Mouse (Mus musculus) gonadal fat pad, adult 2 months (tissue): ENCODE measurements at regions not wholly inside any gene's neighbourhood (a gene's known extent, or its start where the extent isn't known, plus 50 kb on each side); places are given as distances from the start of the nearest gene placed in this dataset.
"Not testable (repeated sequence)": the region's sequence is repeated elsewhere in the genome, so short reads cannot be mapped to it uniquely, and the experiment has no call there.

Experiments
- DNase-seq: peaks from one replicate; pipeline ENCODE4 v3.0.0-alpha.2; 2012; ENCODE audit warnings: low read depth

- DNase-seq = no peak
These were observed 68.1 kb upstream of the Adamts18 start for GRCm38 (mm10) chr8:113916649-113917048.

GRCm38 (mm10) chr8:113917197-113917596, 68.7 kb upstream of the Adamts18 start:
- no peak for DNase-seq

GRCm38 (mm10) chr8:113920306-113920705, 71.8 kb upstream of the Adamts18 start:
- no peak for DNase-seq

- DNase-seq = no peak
These were observed 74.8 kb upstream of the Adamts18 start for GRCm38 (mm10) chr8:113923381-113923780.

- no peak for DNase-seq
These were observed 105.2 kb upstream of the Adamts18 start for GRCm38 (mm10) chr8:113953721-113954120.

GRCm38 (mm10) chr8:113956439-113957043, 108.0 kb upstream of the Adamts18 start:
- DNase-seq = no peak

GRCm38 (mm10) chr8:113957821-113958220, 109.3 kb upstream of the Adamts18 start:
- DNase-seq = no peak

- no peak for DNase-seq
These were observed 127.3 kb upstream of the Adamts18 start for GRCm38 (mm10) chr8:113975810-113976209.

GRCm38 (mm10) chr8:113976626-113977025, 128.1 kb upstream of the Adamts18 start:
- no peak for DNase-seq

- no peak for DNase-seq
These were observed 128.5 kb upstream of the Adamts18 start for GRCm38 (mm10) chr8:113977072-113977471.

- DNase-seq = no peak
These were observed 130.4 kb upstream of the Adamts18 start for GRCm38 (mm10) chr8:113978946-113979345.

- no peak for DNase-seq
These were observed 131.3 kb upstream of the Adamts18 start for GRCm38 (mm10) chr8:113979837-113980236.

GRCm38 (mm10) chr8:113981339-113981738, 132.8 kb upstream of the Adamts18 start:
- no peak for DNase-seq

- DNase-seq = no peak
These were observed 136.3 kb upstream of the Adamts18 start for GRCm38 (mm10) chr8:113984845-113985244.

- DNase-seq = no peak
These were observed 136.9 kb upstream of the Adamts18 start for GRCm38 (mm10) chr8:113985471-113985870.

- DNase-seq = no peak
These were observed 137.4 kb upstream of the Adamts18 start for GRCm38 (mm10) chr8:113985948-113986347.

- no peak for DNase-seq
These were observed 142.2 kb upstream of the Adamts18 start for GRCm38 (mm10) chr8:113990718-113991117.

- no peak for DNase-seq
These were observed 134.5 kb upstream of the Nudt7 start for GRCm38 (mm10) chr8:113998881-113999280.

GRCm38 (mm10) chr8:114001674-114002073, 131.7 kb upstream of the Nudt7 start:
- DNase-seq = no peak

- peak; percentile 62 for DNase-seq
These were observed 128.9 kb upstream of the Nudt7 start for GRCm38 (mm10) chr8:114004436-114004835.

- no peak for DNase-seq
These were observed 126.8 kb upstream of the Nudt7 start for GRCm38 (mm10) chr8:114006587-114006986.

GRCm38 (mm10) chr8:114007103-114007502, 126.3 kb upstream of the Nudt7 start:
- no peak for DNase-seq

GRCm38 (mm10) chr8:114018364-114018763, 115.0 kb upstream of the Nudt7 start:
- DNase-seq = no peak

- DNase-seq = not testable (repeated sequence)
These were observed 103.2 kb upstream of the Nudt7 start for GRCm38 (mm10) chr8:114030141-114030540.
